Mouse (Mus musculus): Measurements from ENCODE around the gene Tmem200b.

- no peak for TF ChIP-seq POLR2A (IDR thresholded peaks at IDR 0.05; ENCODE audit: borderline replicate concordance, insufficient read depth, low read length)
- no peak for TF ChIP-seq CTCF (IDR thresholded peaks at IDR 0.05; ENCODE audit: borderline replicate concordance, insufficient read depth, low read depth, low read length)
Measured at GRCm38 (mm10) chr4:131876836-131877235, 44.7 kb upstream of the Tmem200b start.

Data from cerebellum, adult 2 months (tissue).